Mouse (Mus musculus): ENCODE results near the gene Gamt. TPM values are rescaled to one million over a fixed set of nuclear protein-coding genes. Genes with fewer than 3 reads are reported as not detected.

Gene Gamt
- total RNA-seq, 2 experiments from 2014 or later = 37.7 to 39.1 TPM

- no peak for DNase-seq
Observed at GRCm38 (mm10) chr10:80285222-80286070, 24.6 kb upstream of the Gamt start.

- DNase-seq = no peak
Observed at GRCm38 (mm10) chr10:80282481-80283441, 21.9 kb upstream of the Gamt start.

- no peak for DNase-seq
Observed at GRCm38 (mm10) chr10:80281921-80282371, 21.1 kb upstream of the Gamt start.

GRCm38 (mm10) chr10:80281304-80281703 is 20.5 kb upstream of the Gamt start:
- DNase-seq = no peak

GRCm38 (mm10) chr10:80279273-80279672 is 18.5 kb upstream of the Gamt start:
- DNase-seq = no peak

- DNase-seq = no peak
Observed at GRCm38 (mm10) chr10:80278390-80278789, 17.6 kb upstream of the Gamt start.

GRCm38 (mm10) chr10:80276238-80276637 is 15.4 kb upstream of the Gamt start:
- DNase-seq = no peak

GRCm38 (mm10) chr10:80273847-80274246 is 13.0 kb upstream of the Gamt start:
- no peak for DNase-seq

- DNase-seq = no peak
Observed at GRCm38 (mm10) chr10:80271870-80272585, 11.2 kb upstream of the Gamt start.

GRCm38 (mm10) chr10:80271186-80271843 is 10.5 kb upstream of the Gamt start:
- DNase-seq = no peak

GRCm38 (mm10) chr10:80270734-80271181 is 9.9 kb upstream of the Gamt start:
- no peak for DNase-seq

- DNase-seq = no peak
Observed at GRCm38 (mm10) chr10:80270099-80270498, 9.3 kb upstream of the Gamt start.

- DNase-seq = no peak
Observed at GRCm38 (mm10) chr10:80265149-80265486, 4.3 kb upstream of the Gamt start.

GRCm38 (mm10) chr10:80264341-80265148 is 3.7 kb upstream of the Gamt start:
- peak; percentile 98 to 99 for DNase-seq

- DNase-seq = no peak
Observed at GRCm38 (mm10) chr10:80262776-80263365, 2.1 kb upstream of the Gamt start.

GRCm38 (mm10) chr10:80262169-80262568 is 1.4 kb upstream of the Gamt start:
- DNase-seq = no peak

- peak; percentile 84 to 88 for DNase-seq
Observed at GRCm38 (mm10) chr10:80261585-80261968, 765 bp upstream of the Gamt start.

GRCm38 (mm10) chr10:80259861-80260641 is 761 bp downstream of the Gamt start:
- peak; percentile 56 to 74 for DNase-seq

GRCm38 (mm10) chr10:80259463-80259805 is 1.4 kb downstream of the Gamt start:
- no peak for DNase-seq

All from layer of hippocampus, postnatal 36 days (tissue).